Mouse (Mus musculus) CH12.LX (cell line): ENCODE measurements around the gene Gpr84. TPM values are rescaled to one million over a fixed set of nuclear protein-coding genes. Genes with fewer than 3 reads are reported as not detected.

ENCODE experiments used
- DNase-seq: peaks from one replicate; pipeline ENCODE4 v3.0.0-alpha.2; 2013; ENCODE audit errors: extremely low read depth
- H3K27ac ChIP-seq: 2 replicates; pipeline ENCODE4 v1.5.1; 2012; ENCODE audit warnings: low read depth, mild to moderate bottlenecking, control low read depth, moderate library complexity; ENCODE audit not compliant: insufficient read depth
- H3K27me3 ChIP-seq: replicated peaks from 2 replicates; pipeline ENCODE3; 2012; ENCODE audit warnings: inconsistent platforms
- H3K36me3 ChIP-seq, 2 experiments: replicated peaks in 1 of 2; 2 replicates each; pipeline versions ENCODE3 to v1.6.1; 2012; ENCODE audit warnings: inconsistent platforms in 1 of 2, low read length in 1 of 2, mild to moderate bottlenecking in 1 of 2, mixed read lengths in 1 of 2, moderate library complexity in 1 of 2; ENCODE audit not compliant: control insufficient read depth in 1 of 2, insufficient read depth in 1 of 2
- H3K4me1 ChIP-seq, 2 experiments: 2 replicates each; pipeline ENCODE4 v1.6.1; 2012; ENCODE audit warnings: inconsistent platforms in 1 of 2, moderate library complexity in 1 of 2; ENCODE audit not compliant: insufficient read depth in 2 of 2, control insufficient read depth in 1 of 2
- H3K4me2 ChIP-seq: 2 replicates; pipeline ENCODE4 v1.6.1; 2012; ENCODE audit warnings: low read depth, mild to moderate bottlenecking, control low read depth; ENCODE audit not compliant: poor library complexity, insufficient read depth, severe bottlenecking
- H3K4me3 ChIP-seq, 3 experiments: fragments of 150-350 bp in 1 of 3; sonication (generic) in 1 of 3; replicated peaks in 1 of 3; 2 replicates each; pipeline versions ENCODE3 to v1.5.1; 2011 to 2012; ENCODE audit warnings: low read depth in 2 of 3, low read length in 2 of 3, mild to moderate bottlenecking in 2 of 3, moderate library complexity in 2 of 3, control low read depth in 1 of 3, improper control_type of control experiment in 1 of 3, inconsistent platforms in 1 of 3, mixed read lengths in 1 of 3; ENCODE audit not compliant: poor library complexity in 1 of 3
- H3K79me2 ChIP-seq: replicated peaks from 2 replicates; pipeline ENCODE4 v1.6.1; 2012; ENCODE audit warnings: mild to moderate bottlenecking, moderate library complexity; ENCODE audit not compliant: control insufficient read depth, poor library complexity, insufficient read depth, severe bottlenecking; ENCODE audit errors: extremely low read depth
- H3K9ac ChIP-seq: 2 replicates; pipeline ENCODE4 v1.6.1; 2012; ENCODE audit warnings: low read depth, mild to moderate bottlenecking, control low read depth, moderate library complexity; ENCODE audit not compliant: insufficient read depth
- H3K9me3 ChIP-seq: replicated peaks from 2 replicates; pipeline ENCODE3; 2012; ENCODE audit warnings: low read length, inconsistent platforms, mixed read lengths
- BHLHE40 ChIP-seq: IDR thresholded peaks from 2 replicates; pipeline ENCODE4 v1.6.1; 2011; ENCODE audit warnings: mild to moderate bottlenecking, low read depth, low read length, improper control_type of control experiment
- CHD1 ChIP-seq: IDR thresholded peaks from 2 replicates; pipeline ENCODE4 v1.6.1; 2012; ENCODE audit warnings: low read depth, low read length, improper control_type of control experiment, inconsistent platforms
- CHD2 ChIP-seq: IDR thresholded peaks from 2 replicates; pipeline ENCODE4 v1.6.1; 2011; ENCODE audit warnings: low read length, improper control_type of control experiment
- CTCF ChIP-seq, 2 experiments: IDR thresholded peaks in 1 of 2; conservative IDR thresholded peaks in 1 of 2; 2 replicates each; pipeline ENCODE4 v1.5.1; 2011 to 2012; ENCODE audit warnings: low read depth in 2 of 2, low read length in 2 of 2, improper control_type of control experiment in 1 of 2, inconsistent platforms in 1 of 2, mild to moderate bottlenecking in 1 of 2, moderate library complexity in 1 of 2
- ELF1 ChIP-seq: IDR thresholded peaks from 2 replicates; pipeline ENCODE4 v1.6.1; 2014; ENCODE audit warnings: low read depth, mild to moderate bottlenecking, inconsistent platforms, low read length, improper control_type of control experiment
- ETS1 ChIP-seq: conservative IDR thresholded peaks from 2 replicates; pipeline ENCODE4 v1.6.1; 2012; ENCODE audit warnings: low read depth, mild to moderate bottlenecking, inconsistent platforms, low read length, improper control_type of control experiment, moderate library complexity
- GABPA ChIP-seq: IDR thresholded peaks from 2 replicates; pipeline ENCODE4 v1.6.1; 2012; ENCODE audit warnings: low read depth, low read length, improper control_type of control experiment, inconsistent platforms; ENCODE audit not compliant: insufficient replicate concordance
- HCFC1 ChIP-seq: IDR thresholded peaks from 2 replicates; pipeline ENCODE4 v1.6.1; 2012; ENCODE audit warnings: low read depth, mild to moderate bottlenecking, inconsistent platforms, low read length, improper control_type of control experiment
- MAFK ChIP-seq: IDR thresholded peaks from 2 replicates; pipeline ENCODE4 v1.6.1; 2011; ENCODE audit warnings: low read length, improper control_type of control experiment; ENCODE audit not compliant: insufficient replicate concordance
- MEF2A ChIP-seq: IDR thresholded peaks from 2 replicates; pipeline ENCODE4 v1.6.1; 2014; ENCODE audit warnings: low read depth, mild to moderate bottlenecking, inconsistent platforms, low read length, improper control_type of control experiment, borderline replicate concordance
- NRF1 ChIP-seq: IDR thresholded peaks from 2 replicates; pipeline ENCODE4 v1.6.1; 2014; ENCODE audit warnings: low read depth, mild to moderate bottlenecking, inconsistent platforms, low read length, improper control_type of control experiment, moderate library complexity
- PAX5 ChIP-seq: IDR thresholded peaks from 2 replicates; pipeline ENCODE4 v1.6.1; 2012; ENCODE audit warnings: low read length, inconsistent platforms, mixed read lengths
- POLR2AphosphoS2 ChIP-seq: IDR thresholded peaks from 2 replicates; pipeline ENCODE4 v1.6.1; 2011; ENCODE audit warnings: low read depth, low read length, improper control_type of control experiment
- RAD21 ChIP-seq: IDR thresholded peaks from 2 replicates; pipeline ENCODE4 v1.6.1; 2011; ENCODE audit warnings: low read depth, mild to moderate bottlenecking, low read length, improper control_type of control experiment, moderate library complexity
- TCF12 ChIP-seq: IDR thresholded peaks from 2 replicates; pipeline ENCODE4 v1.6.1; 2014; ENCODE audit warnings: low read depth, mild to moderate bottlenecking, inconsistent platforms, low read length, improper control_type of control experiment
- UBTF ChIP-seq: IDR thresholded peaks from 2 replicates; pipeline ENCODE4 v1.6.1; 2012; ENCODE audit warnings: low read depth, mild to moderate bottlenecking, inconsistent platforms, low read length, improper control_type of control experiment, moderate library complexity
- USF2 ChIP-seq: conservative IDR thresholded peaks from 2 replicates; pipeline ENCODE4 v1.6.1; 2011; ENCODE audit warnings: low read depth, low read length, improper control_type of control experiment
- ZNF384 ChIP-seq: IDR thresholded peaks from 2 replicates; pipeline ENCODE4 v1.6.1; 2012; ENCODE audit warnings: low read depth, low read length, improper control_type of control experiment, inconsistent platforms
- dilution Hi-C: fragments of 300-500 bp; cut with MboI; formaldehyde crosslinking; loops from 2 replicates; pipeline ENCODE4 v1.14.3; 2020; ENCODE audit warnings: low sequenced_read_pairs; ENCODE audit not compliant: extremely low pct_unique_long_range_greater_than_20kb, extremely low pct_ligation_motif_present
- in situ Hi-C: fragments of 300-500 bp; cut with MboI; formaldehyde crosslinking; loops from 3 replicates; pipeline ENCODE4 v1.14.3; 2019; ENCODE audit warnings: low sequenced_read_pairs, low pct_ligation_motif_present, low pct_unique_long_range_greater_than_20kb, mixed read lengths
- polyA plus RNA-seq: library from polyadenylated mRNA; unstranded; fragments of >175 nt; gene quantifications from 2 replicates; pipeline ENCODE4 v1.2.1, GENCODE M21; 2012; ENCODE audit warnings: low read depth; ENCODE audit not compliant: insufficient read length
- total RNA-seq, 2 experiments: library from RNA; depleted of rRNA; stranded (reverse); fragments of 300-350 nt in 1 of 2; fragments of >200 nt in 1 of 2; gene quantifications; 2 replicates each; pipeline ENCODE4 v1.2.3; 2012 to 2014

The Gpr84 gene
- total and polyA plus RNA-seq, 3 experiments = 0.42 to 1.4 (median 0.66) TPM

GRCm38 (mm10) chr15:103300067-103300471 is 10.3 kb downstream of the Gpr84 start:
- H3K9me3 ChIP-seq = no peaks in the 10 kb centered on the region
- DNase-seq = no peak
- no peak overlapping the region for H3K4me3 ChIP-seq
- H3K79me2 ChIP-seq = no peaks in the 10 kb centered on the region
- no peak overlapping the region for H3K9ac ChIP-seq
- TF ChIP-seq CTCF (conservative IDR thresholded peaks at IDR 0.05 in 1 of 2, IDR thresholded peaks at IDR 0.05 in 1 of 2; ENCODE audit: low read depth in 2 of 2, low read length in 2 of 2) = no peak
- 0 out of 2 replicates have a peak, but pooled peaks have one; percentile 44 for TF ChIP-seq MEF2A
- no peak for TF ChIP-seq ETS1
- dilution Hi-C loops = no loop called here
- H3K36me3 ChIP-seq = peaks cover 22 to 52% of the 10 kb centered on the region in 2 experiments
- no peak overlapping the region for H3K27ac ChIP-seq
- H3K27me3 ChIP-seq = peaks cover 5% of the 10 kb centered on the region
- H3K4me2 ChIP-seq = no peak overlapping the region
- in situ Hi-C loops = no loop called here
- peaks cover 16 to 82% of the 10 kb centered on the region in 2 experiments for H3K4me1 ChIP-seq

- no peak overlapping the region for H3K4me3 ChIP-seq
- peaks cover 5% of the 10 kb centered on the region for H3K27me3 ChIP-seq
- H3K4me2 ChIP-seq = no peak overlapping the region
- H3K79me2 ChIP-seq = no peaks in the 10 kb centered on the region
- TF ChIP-seq MEF2A (no peak), ETS1 (no peak), GABPA (no peak)
- H3K9ac ChIP-seq = no peak overlapping the region
- H3K9me3 ChIP-seq = no peaks in the 10 kb centered on the region
- peaks cover 16 to 82% of the 10 kb centered on the region in 2 experiments for H3K4me1 ChIP-seq
- H3K36me3 ChIP-seq = peaks cover 22 to 55% of the 10 kb centered on the region in 2 experiments
- H3K27ac ChIP-seq = no peak overlapping the region
- in situ Hi-C loops (no loop called here), dilution Hi-C loops (no loop called here)
- DNase-seq = no peak
Measured at GRCm38 (mm10) chr15:103299644-103300043, 10.8 kb downstream of the Gpr84 start.

- in situ Hi-C loops (no loop called here), dilution Hi-C loops (no loop called here)
- no peaks in the 10 kb centered on the region for H3K9me3 ChIP-seq
- H3K27ac ChIP-seq = peak overlapping the region; percentile 24; the same call in 1 of the 2 replicates
- peaks cover 22 to 58% of the 10 kb centered on the region in 2 experiments for H3K36me3 ChIP-seq
- no peak overlapping the region for H3K4me2 ChIP-seq
- H3K9ac ChIP-seq = no peak overlapping the region
- H3K4me3 ChIP-seq = no peak overlapping the region
- H3K4me1 ChIP-seq = peaks cover 11 to 76% of the 10 kb centered on the region in 2 experiments
- H3K79me2 ChIP-seq = no peaks in the 10 kb centered on the region
- TF ChIP-seq ZNF384 = no peak
- no peak for TF ChIP-seq CHD2
- no peak for TF ChIP-seq ETS1
- TF ChIP-seq ELF1 = no peak
- no peak for TF ChIP-seq TCF12
- TF ChIP-seq POLR2AphosphoS2 = no peak
- TF ChIP-seq USF2 = no peak
- no peak for TF ChIP-seq PAX5
- TF ChIP-seq MAFK = no peak
- TF ChIP-seq CHD1 = no peak
- TF ChIP-seq RAD21 = no peak
- no peak for TF ChIP-seq NRF1
- no peak for TF ChIP-seq HCFC1
- TF ChIP-seq BHLHE40 = no peak
- TF ChIP-seq UBTF = no peak
- no peak for DNase-seq
- H3K27me3 ChIP-seq = peaks cover 2% of the 10 kb centered on the region
Measured at GRCm38 (mm10) chr15:103298861-103299616, 11.4 kb downstream of the Gpr84 start.
